Mouse (Mus musculus) embryonic facial prominence, embryonic 11.5 days (tissue): ENCODE results near the gene Iqca. TPM values are rescaled to one million over a fixed set of nuclear protein-coding genes. Genes with fewer than 3 reads are reported as not detected.

Experiments
- ATAC-seq: fragments of 200-750 bp; cut with Nextera tagmentation; replicated peaks from 2 replicates; pipeline ENCODE4 v1.8.0; 2017; ENCODE audit warnings: low read depth; ENCODE audit not compliant: insufficient number of reproducible peaks, low FRiP score, low TSS enrichment
- DNase-seq: peaks from one replicate; pipeline ENCODE4 v3.0.0-alpha.2; 2015; ENCODE audit warnings: low spot score
- H3K27ac ChIP-seq: fragments of 300-500 bp; sonication (generic); replicated peaks from 2 replicates; pipeline ENCODE4 v1.5.1; 2014; ENCODE audit warnings: mild to moderate bottlenecking, low read depth, low read length, control low read depth
- H3K27me3 ChIP-seq: fragments of 300-500 bp; sonication (generic); 2 replicates; pipeline ENCODE4 v1.6.1; 2014; ENCODE audit warnings: mild to moderate bottlenecking, low read length, moderate library complexity, mixed read lengths; ENCODE audit not compliant: control insufficient read depth, insufficient read depth
- H3K36me3 ChIP-seq: fragments of 300-500 bp; sonication (generic); replicated peaks from 2 replicates; pipeline ENCODE4 v1.6.1; 2014; ENCODE audit warnings: low read depth, mild to moderate bottlenecking, low read length, moderate library complexity, mixed read lengths; ENCODE audit not compliant: control insufficient read depth, insufficient read depth
- H3K4me1 ChIP-seq: fragments of 300-500 bp; sonication (generic); 2 replicates; pipeline ENCODE4 v1.6.1; 2014; ENCODE audit warnings: low read length, mixed read lengths; ENCODE audit not compliant: control insufficient read depth, insufficient read depth
- H3K4me2 ChIP-seq: fragments of 300-500 bp; sonication (generic); 2 replicates; pipeline ENCODE4 v1.6.1; 2014; ENCODE audit warnings: low read depth, mild to moderate bottlenecking, control low read depth, low read length, moderate library complexity
- H3K4me3 ChIP-seq: fragments of 300-500 bp; sonication (generic); 2 replicates; pipeline ENCODE4 v1.5.1; 2014; ENCODE audit warnings: low read depth, low read length, control low read depth
- H3K9ac ChIP-seq: fragments of 300-500 bp; sonication (generic); replicated peaks from 2 replicates; pipeline ENCODE4 v1.6.1; 2014; ENCODE audit warnings: mild to moderate bottlenecking, control low read depth, low read length
- H3K9me3 ChIP-seq: fragments of 300-500 bp; sonication (generic); replicated peaks from 2 replicates; pipeline ENCODE4 v1.6.1; 2016; ENCODE audit warnings: mild to moderate bottlenecking, low read length, inconsistent platforms, mixed read lengths; ENCODE audit not compliant: control insufficient read depth
- WGBS: fragments of 180-500 bp; shearing (Covaris S2); extraction: QIAGEN DNeasy Blood & Tissue Kit; methylation state at CpG from one replicate; pipeline ENCODE4 v1.1.7; 2014; 5-methylcytosine and 5-hydroxymethylcytosine counted together
- polyA plus RNA-seq: library from polyadenylated mRNA; unstranded; fragments of >200 nt; fragmentation: Nextera tagmentation; extraction: Ambion mirVana; gene quantifications from 2 replicates; pipeline ENCODE4 v1.2.1, GENCODE M21; 2014

The Iqca gene
- polyA plus RNA-seq, 1 experiment from 2014 or later = not detected

DNA sequence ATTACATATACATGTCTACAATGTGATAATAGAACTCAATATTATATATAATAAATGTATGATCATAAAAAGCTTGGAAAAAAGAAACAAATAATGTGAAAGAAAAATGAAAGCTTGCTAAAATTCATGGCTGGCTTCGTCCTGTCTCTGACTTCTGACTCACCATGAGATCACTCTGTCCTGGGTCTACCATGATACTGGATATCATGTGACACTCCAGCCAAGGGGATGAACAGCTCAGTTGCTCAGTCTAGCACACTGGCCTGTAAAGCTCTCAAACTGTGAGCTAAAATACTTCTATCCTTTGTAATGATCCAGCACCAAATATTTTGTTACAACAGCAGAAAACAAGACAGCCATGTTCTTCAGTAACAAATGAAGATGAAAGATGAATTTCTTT, 143.1 kb downstream of the Iqca start:
- Histone ChIP-seq H3K4me2 (no peak overlapping the region), H3K9ac (no peak overlapping the region), H3K27me3 (no peaks in the 10 kb centered on the region), H3K36me3 (no peaks in the 10 kb centered on the region), H3K27ac (no peak overlapping the region), H3K9me3 (no peaks in the 10 kb centered on the region), H3K4me1 (no peaks in the 10 kb centered on the region), H3K4me3 (no peak overlapping the region)
- ATAC-seq = no peak
- WGBS = 84% methylated on average over 1 of the region's 1 CpGs
- no peak for DNase-seq

- H3K9ac ChIP-seq = no peak overlapping the region
- WGBS = 79% methylated on average over 3 of the region's 3 CpGs
Observed at GRCm38 (mm10) chr1:90009188-90009587, 144.0 kb downstream of the Iqca start.

GRCm38 (mm10) chr1:90006666-90007065, 146.5 kb downstream of the Iqca start:
- 66% methylated on average over 14 of the region's 14 CpGs for WGBS
- no peak for DNase-seq
- no peak overlapping the region for H3K9ac ChIP-seq
- H3K4me3 ChIP-seq = no peak overlapping the region
- no peaks in the 10 kb centered on the region for H3K4me1 ChIP-seq
- H3K27ac ChIP-seq = no peak overlapping the region
- H3K9me3 ChIP-seq = no peaks in the 10 kb centered on the region
- no peak overlapping the region for H3K4me2 ChIP-seq
- no peaks in the 10 kb centered on the region for H3K36me3 ChIP-seq
- no peaks in the 10 kb centered on the region for H3K27me3 ChIP-seq
- no peak for ATAC-seq

More at GRCm38 (mm10) chr1:90009188-90009587, 144.0 kb downstream of the Iqca start:
- Histone ChIP-seq H3K27ac (no peak overlapping the region), H3K9me3 (no peaks in the 10 kb centered on the region), H3K4me3 (no peak overlapping the region), H3K36me3 (no peaks in the 10 kb centered on the region), H3K4me2 (no peak overlapping the region), H3K4me1 (no peaks in the 10 kb centered on the region), H3K27me3 (no peaks in the 10 kb centered on the region)
- DNase-seq = no peak
- no peak for ATAC-seq

GRCm38 (mm10) chr1:90000981-90001380, 152.2 kb downstream of the Iqca start:
- no peak overlapping the region for H3K4me3 ChIP-seq
- H3K27me3 ChIP-seq = no peaks in the 10 kb centered on the region
- ATAC-seq (no peak), DNase-seq (no peak)
- H3K4me1 ChIP-seq = no peaks in the 10 kb centered on the region
- H3K4me2 ChIP-seq = no peak overlapping the region
- whole genome bisulfite sequencing = 45% methylated on average over 5 of the region's 5 CpGs
- no peaks in the 10 kb centered on the region for H3K9me3 ChIP-seq
- H3K27ac ChIP-seq = no peak overlapping the region
- no peaks in the 10 kb centered on the region for H3K36me3 ChIP-seq
- no peak overlapping the region for H3K9ac ChIP-seq

DNA sequence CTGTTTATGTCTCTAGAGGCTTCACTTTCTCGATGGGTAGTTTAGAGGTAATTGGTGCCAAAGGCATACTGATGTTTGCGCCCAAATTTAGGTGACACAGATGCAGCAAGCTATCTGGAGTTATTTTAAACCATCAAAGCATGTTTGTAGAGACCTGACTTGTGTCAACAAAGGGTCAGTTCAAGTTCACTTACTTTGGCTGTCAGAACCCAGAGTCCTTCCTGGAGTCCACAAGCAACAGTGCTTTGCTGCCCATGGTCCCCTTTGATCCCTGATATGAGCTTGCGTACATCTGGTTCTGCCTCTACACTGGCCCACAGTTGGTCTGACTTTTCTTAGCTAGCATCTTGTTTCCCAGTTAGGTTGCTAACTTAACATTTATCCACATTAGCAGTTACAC, 153.3 kb downstream of the Iqca start:
- Histone ChIP-seq H3K4me3 (no peak overlapping the region), H3K9me3 (no peaks in the 10 kb centered on the region), H3K27ac (no peak overlapping the region), H3K36me3 (no peaks in the 10 kb centered on the region), H3K4me1 (no peaks in the 10 kb centered on the region), H3K4me2 (no peak overlapping the region), H3K9ac (no peak overlapping the region), H3K27me3 (no peaks in the 10 kb centered on the region)
- ATAC-seq (no peak), DNase-seq (no peak)
- WGBS = 77% methylated on average over 3 of the region's 3 CpGs

- Histone ChIP-seq H3K27me3 (peaks cover under 1% of the 10 kb centered on the region), H3K4me3 (no peak overlapping the region), H3K9me3 (no peaks in the 10 kb centered on the region), H3K4me2 (no peak overlapping the region), H3K9ac (no peak overlapping the region), H3K27ac (no peak overlapping the region), H3K4me1 (no peaks in the 10 kb centered on the region), H3K36me3 (no peaks in the 10 kb centered on the region)
- 55% methylated on average over 2 of the region's 2 CpGs for WGBS
- ATAC-seq (no peak), DNase-seq (no peak)
Observed at GRCm38 (mm10) chr1:89998696-89999095, 154.5 kb downstream of the Iqca start.

GRCm38 (mm10) chr1:89998076-89998475, 155.1 kb downstream of the Iqca start:
- H3K9ac ChIP-seq = no peak overlapping the region
- no peaks in the 10 kb centered on the region for H3K9me3 ChIP-seq
- ATAC-seq (no peak), DNase-seq (peak; percentile 48)
- H3K27me3 ChIP-seq = peaks cover 7% of the 10 kb centered on the region
- H3K36me3 ChIP-seq = no peaks in the 10 kb centered on the region
- no peak overlapping the region for H3K27ac ChIP-seq
- no peaks in the 10 kb centered on the region for H3K4me1 ChIP-seq
- WGBS = 22% methylated on average over 7 of the region's 7 CpGs
- H3K4me3 ChIP-seq = no peak overlapping the region
- no peak overlapping the region for H3K4me2 ChIP-seq

GRCm38 (mm10) chr1:89992256-89992655, 160.9 kb downstream of the Iqca start:
- DNase-seq = no peak
- H3K27ac ChIP-seq = no peak overlapping the region
- WGBS = under 1% methylated on average over 25 of the region's 25 CpGs
- H3K9ac ChIP-seq = no peak overlapping the region; the same call in 1 of the 2 replicates
- peaks cover 3% of the 10 kb centered on the region; the same call in 1 of the 2 replicates for H3K4me1 ChIP-seq
- no peak for ATAC-seq
- H3K9me3 ChIP-seq = no peaks in the 10 kb centered on the region
- H3K4me2 ChIP-seq = peak overlapping the region; percentile 57
- H3K27me3 ChIP-seq = peaks cover 21% of the 10 kb centered on the region
- peak overlapping the region; percentile 22 for H3K4me3 ChIP-seq
- H3K36me3 ChIP-seq = no peaks in the 10 kb centered on the region
